In genomic region chr17:50149690-50150210, GRCm38 (mm10) we compare ENCODE assay signal across 11 mouse cellular contexts. TPM values are rescaled to one million over a fixed set of nuclear protein-coding genes. Genes with fewer than 3 reads are reported as not detected.
DNase-seq lines count a peak whose midpoint lies in the region; ATAC-seq and TF ChIP-seq lines count a peak whose summit lies in the region.
"Had no signal": no experiment of that assay in that cellular context is flagged by ENCODE, and none has a peak within 500 bp of the region (broad histone marks: within the 10 kb centered on the region; RNA-seq: fewer than 3 reads in every experiment).

No protein-coding gene starts in this region.

- no peak for TF ChIP-seq EP300 in heart, adult 2 months (IDR thresholded peaks at IDR 0.05; ENCODE audit: insufficient read depth, low read depth, low read length)

- DNase-seq in heart, adult 2 months = no peak
- no peak for DNase-seq in heart, adult 8-10 months (ENCODE audit: low spot score)
- DNase-seq in thymus, postnatal 0 days (ENCODE audit: low spot score) = peak; percentile 45
- no peak for DNase-seq in thymus, postnatal 10 days (ENCODE audit: low spot score in 2 of 2)
- DNase-seq in spleen, postnatal 14 days (ENCODE audit: low spot score in 2 of 2) = no peak
- no peak for DNase-seq in frontal cortex, postnatal 14 days (ENCODE audit: low spot score in 2 of 2)
- DNase-seq in spleen, postnatal 36 days (ENCODE audit: low spot score in 2 of 2) = no peak
- DNase-seq: adrenal gland, adult 8-10 months had no signal

- TF ChIP-seq POLR2A in heart, adult 2 months (IDR thresholded peaks at IDR 0.05; ENCODE audit: insufficient read depth, low read depth, low read length) = no peak

- peaks cover 7% of the 10 kb centered on the region for H3K4me1 ChIP-seq in heart, adult 2 months (ENCODE audit: control insufficient read depth, insufficient read depth, low read length)

- ATAC-seq in megakaryocyte, adult 5-6 weeks (ENCODE audit: poor library complexity, severe bottlenecking) = peak; percentile 64; the same call in 1 of the 2 replicates

- no peak overlapping the region for H3K9ac ChIP-seq in heart, adult 2 months (ENCODE audit: low read depth, low read length)
- H3K9ac ChIP-seq: limb, embryonic 13.5 days had no signal

- WGBS in heart, adult 2 months = 47% methylated on average over 14 of the region's 14 CpGs

- TF ChIP-seq CTCF in heart, adult 2 months (IDR thresholded peaks at IDR 0.05) = no peak

- intact Hi-C loops in heart, adult 2 months (cut with DNase I) = loop anchor here (2.0 kb wide), 1 partner anchor 19 kb away; no protein-coding TSS in a partner anchor

- 0 out of 2 replicates have a peak overlapping the region, but pooled peaks have one; percentile 9 for H3K4me3 ChIP-seq in heart, adult 2 months
- H3K4me3 ChIP-seq: limb, embryonic 13.5 days had no signal

- H3K27me3 ChIP-seq in heart, adult 2 months (ENCODE audit: control insufficient read depth, insufficient read depth, low read length) = no peaks in the 10 kb centered on the region
- H3K27me3 ChIP-seq: limb, embryonic 13.5 days had no signal

- peaks cover 3% of the 10 kb centered on the region; the same call in 1 of the 2 replicates for H3K79me2 ChIP-seq in heart, adult 2 months (replicated peaks; ENCODE audit: control insufficient read depth, insufficient read depth, low read length)

- H3K36me3 ChIP-seq in heart, adult 2 months (ENCODE audit: control insufficient read depth, insufficient read depth, low read length) = peaks cover 3% of the 10 kb centered on the region

- peak overlapping the region; percentile 61 for H3K27ac ChIP-seq in heart, adult 2 months
- H3K27ac ChIP-seq: limb, embryonic 13.5 days; macrophage had no signal

RNA-seq across cellular contexts. Expression of gene Rftn1, which starts 40.7 kb away (rescaled TPM):
- 10 to 100 TPM; 49.4 to 50.5 TPM for total RNA-seq in heart, adult 2 months (2021)
- 41.5 and 46.2 TPM in 2 replicates for polyA plus RNA-seq in heart, adult 2 months (2012; rRNA removed)
- total RNA-seq in heart, adult 8-10 months (2022) = 10 to 100 TPM; 45.4 to 54.7 (median 50.4) TPM
- polyA plus RNA-seq in thymus, postnatal 0 days (2015; fragmentation: Nextera tagmentation; extraction: Ambion mirVana) = 66.5 and 66.6 TPM in 2 replicates
- total RNA-seq in megakaryocyte, adult 5-6 weeks (2015) = 12.0 and 13.0 TPM in 2 replicates
- total RNA-seq in megakaryocyte, adult 5-6 weeks (2017) = 23.1 and 29.0 TPM in 2 replicates
